Mouse (Mus musculus): ENCODE measurements around the gene Wdr26. TPM values are rescaled to one million over a fixed set of nuclear protein-coding genes. Genes with fewer than 3 reads are reported as not detected.
A peak's percentile ranks its signal among the peaks of the same experiment; 100 is the strongest.

Gene Wdr26
- polyA plus RNA-seq, 1 experiment: 167 TPM

DNA sequence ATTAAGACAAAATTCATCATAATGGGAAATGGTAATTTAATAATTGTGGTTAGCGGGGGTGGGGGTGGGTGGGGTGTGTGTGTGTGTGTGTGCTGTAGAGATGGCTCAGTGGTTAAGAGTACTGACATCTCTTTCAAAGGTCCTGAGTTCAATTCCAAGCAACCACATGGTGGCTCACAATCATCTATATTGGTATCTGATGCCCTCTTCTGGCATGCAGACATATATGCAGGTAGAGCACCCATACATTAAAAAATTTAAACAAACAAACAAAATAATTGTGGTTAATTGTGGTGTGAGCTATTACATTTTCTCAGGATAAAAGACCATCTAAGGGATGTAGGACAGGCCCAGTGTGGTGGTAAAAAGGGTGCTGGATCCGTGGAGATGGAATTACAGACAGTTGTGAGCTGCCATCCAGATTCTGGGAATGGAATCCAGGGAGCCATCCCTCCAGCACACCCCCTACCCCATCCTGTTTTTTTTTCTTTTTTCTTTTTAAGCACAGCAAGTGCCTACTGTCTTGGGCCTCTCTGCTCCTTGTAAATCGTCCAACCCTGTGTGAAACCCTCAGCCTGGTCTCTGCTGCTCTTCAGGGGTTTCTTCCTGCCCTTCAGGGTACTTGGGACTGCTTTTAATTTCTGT lies 62.3 kb downstream of the Wdr26 start:
- Histone ChIP-seq H3K27ac (ENCODE audit: insufficient read depth, low read length) (no peak overlapping the region), H3K36me3 (ENCODE audit: control insufficient read depth, insufficient read depth, low read length, poor library complexity, severe bottlenecking) (no peaks in the 10 kb centered on the region; the same call in 1 of the 2 replicates), H3K4me1 (ENCODE audit: control insufficient read depth, insufficient read depth, low read length) (no peaks in the 10 kb centered on the region), H3K27me3 (ENCODE audit: control insufficient read depth, insufficient read depth, low read length, poor library complexity, severe bottlenecking) (no peaks in the 10 kb centered on the region), H3K9me3 (replicated peaks; ENCODE audit: control insufficient read depth, insufficient read depth, low read length, poor library complexity, severe bottlenecking) (no peaks in the 10 kb centered on the region), H3K9ac (ENCODE audit: low read depth, poor library complexity, severe bottlenecking) (no peak overlapping the region), H3K4me3 (ENCODE audit: low read depth, low read length) (no peak overlapping the region)
- TF ChIP-seq CTCF (IDR thresholded peaks at IDR 0.05; ENCODE audit: low read depth, low read length) (no peak), EP300 (IDR thresholded peaks at IDR 0.05; ENCODE audit: insufficient read depth, low read depth, low read length) (no peak), POLR2A (IDR thresholded peaks at IDR 0.05; ENCODE audit: insufficient read depth, low read length) (no peak)

DNA sequence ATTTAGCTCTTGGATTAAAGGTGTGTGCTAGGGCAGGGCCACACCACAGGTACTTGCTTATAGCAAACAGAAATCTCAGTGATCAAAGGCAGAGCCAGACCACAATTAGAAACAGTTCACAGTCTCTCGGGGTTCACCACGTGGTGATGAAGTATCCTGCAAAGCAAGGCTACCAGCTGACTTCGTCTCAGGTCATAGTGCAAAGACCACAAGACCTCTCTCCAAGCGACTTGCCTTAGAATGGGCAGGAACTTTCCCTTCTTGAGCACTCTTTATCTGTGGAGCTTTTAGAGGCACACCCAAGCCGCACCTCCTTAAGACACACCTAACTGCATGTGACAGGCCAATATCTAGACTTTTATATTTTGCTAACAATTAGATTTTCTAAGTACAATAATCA lies 63.3 kb downstream of the Wdr26 start:
- no peak for TF ChIP-seq EP300 (IDR thresholded peaks at IDR 0.05; ENCODE audit: insufficient read depth, low read depth, low read length)
- TF ChIP-seq CTCF (IDR thresholded peaks at IDR 0.05; ENCODE audit: low read depth, low read length): no peak
- TF ChIP-seq POLR2A (IDR thresholded peaks at IDR 0.05; ENCODE audit: insufficient read depth, low read length): no peak
- Histone ChIP-seq H3K4me1 (ENCODE audit: control insufficient read depth, insufficient read depth, low read length) (no peaks in the 10 kb centered on the region), H3K27ac (ENCODE audit: insufficient read depth, low read length) (peak overlapping the region; percentile 82), H3K4me3 (ENCODE audit: low read depth, low read length) (no peak overlapping the region), H3K9me3 (replicated peaks; ENCODE audit: control insufficient read depth, insufficient read depth, low read length, poor library complexity, severe bottlenecking) (no peaks in the 10 kb centered on the region), H3K27me3 (ENCODE audit: control insufficient read depth, insufficient read depth, low read length, poor library complexity, severe bottlenecking) (no peaks in the 10 kb centered on the region), H3K36me3 (ENCODE audit: control insufficient read depth, insufficient read depth, low read length, poor library complexity, severe bottlenecking) (no peaks in the 10 kb centered on the region), H3K9ac (ENCODE audit: low read depth, poor library complexity, severe bottlenecking) (peak overlapping the region; percentile 48; the same call in 1 of the 2 replicates)

GRCm38 (mm10) chr1:181146187-181146586 lies 65.6 kb downstream of the Wdr26 start:
- H3K9me3 ChIP-seq (replicated peaks; ENCODE audit: control insufficient read depth, insufficient read depth, low read length, poor library complexity, severe bottlenecking): no peaks in the 10 kb centered on the region
- no peaks in the 10 kb centered on the region for H3K4me1 ChIP-seq (ENCODE audit: control insufficient read depth, insufficient read depth, low read length)
- TF ChIP-seq POLR2A (IDR thresholded peaks at IDR 0.05; ENCODE audit: insufficient read depth, low read length): no peak
- TF ChIP-seq EP300 (IDR thresholded peaks at IDR 0.05; ENCODE audit: insufficient read depth, low read depth, low read length): no peak
- no peak for TF ChIP-seq CTCF (IDR thresholded peaks at IDR 0.05; ENCODE audit: low read depth, low read length)
- H3K36me3 ChIP-seq (ENCODE audit: control insufficient read depth, insufficient read depth, low read length, poor library complexity, severe bottlenecking): peaks cover 6% of the 10 kb centered on the region
- H3K4me3 ChIP-seq (ENCODE audit: low read depth, low read length): no peak overlapping the region
- no peak overlapping the region for H3K27ac ChIP-seq (ENCODE audit: insufficient read depth, low read length)
- H3K9ac ChIP-seq (ENCODE audit: low read depth, poor library complexity, severe bottlenecking): no peak overlapping the region
- no peaks in the 10 kb centered on the region for H3K27me3 ChIP-seq (ENCODE audit: control insufficient read depth, insufficient read depth, low read length, poor library complexity, severe bottlenecking)

- Histone ChIP-seq H3K9ac (ENCODE audit: low read depth, poor library complexity, severe bottlenecking) (peak overlapping the region; percentile 77), H3K27ac (ENCODE audit: insufficient read depth, low read length) (peak overlapping the region; percentile 88), H3K4me3 (ENCODE audit: low read depth, low read length) (peak overlapping the region; percentile 65), H3K9me3 (replicated peaks; ENCODE audit: control insufficient read depth, insufficient read depth, low read length, poor library complexity, severe bottlenecking) (no peaks in the 10 kb centered on the region), H3K4me1 (ENCODE audit: control insufficient read depth, insufficient read depth, low read length) (no peaks in the 10 kb centered on the region), H3K27me3 (ENCODE audit: control insufficient read depth, insufficient read depth, low read length, poor library complexity, severe bottlenecking) (no peaks in the 10 kb centered on the region), H3K36me3 (ENCODE audit: control insufficient read depth, insufficient read depth, low read length, poor library complexity, severe bottlenecking) (peaks cover 16% of the 10 kb centered on the region)
- TF ChIP-seq POLR2A (IDR thresholded peaks at IDR 0.05; ENCODE audit: insufficient read depth, low read length): no peak
- TF ChIP-seq EP300 (IDR thresholded peaks at IDR 0.05; ENCODE audit: insufficient read depth, low read depth, low read length): no peak
- no peak for TF ChIP-seq CTCF (IDR thresholded peaks at IDR 0.05; ENCODE audit: low read depth, low read length)
Observed at GRCm38 (mm10) chr1:181144966-181145365, 66.8 kb downstream of the Wdr26 start.

DNA sequence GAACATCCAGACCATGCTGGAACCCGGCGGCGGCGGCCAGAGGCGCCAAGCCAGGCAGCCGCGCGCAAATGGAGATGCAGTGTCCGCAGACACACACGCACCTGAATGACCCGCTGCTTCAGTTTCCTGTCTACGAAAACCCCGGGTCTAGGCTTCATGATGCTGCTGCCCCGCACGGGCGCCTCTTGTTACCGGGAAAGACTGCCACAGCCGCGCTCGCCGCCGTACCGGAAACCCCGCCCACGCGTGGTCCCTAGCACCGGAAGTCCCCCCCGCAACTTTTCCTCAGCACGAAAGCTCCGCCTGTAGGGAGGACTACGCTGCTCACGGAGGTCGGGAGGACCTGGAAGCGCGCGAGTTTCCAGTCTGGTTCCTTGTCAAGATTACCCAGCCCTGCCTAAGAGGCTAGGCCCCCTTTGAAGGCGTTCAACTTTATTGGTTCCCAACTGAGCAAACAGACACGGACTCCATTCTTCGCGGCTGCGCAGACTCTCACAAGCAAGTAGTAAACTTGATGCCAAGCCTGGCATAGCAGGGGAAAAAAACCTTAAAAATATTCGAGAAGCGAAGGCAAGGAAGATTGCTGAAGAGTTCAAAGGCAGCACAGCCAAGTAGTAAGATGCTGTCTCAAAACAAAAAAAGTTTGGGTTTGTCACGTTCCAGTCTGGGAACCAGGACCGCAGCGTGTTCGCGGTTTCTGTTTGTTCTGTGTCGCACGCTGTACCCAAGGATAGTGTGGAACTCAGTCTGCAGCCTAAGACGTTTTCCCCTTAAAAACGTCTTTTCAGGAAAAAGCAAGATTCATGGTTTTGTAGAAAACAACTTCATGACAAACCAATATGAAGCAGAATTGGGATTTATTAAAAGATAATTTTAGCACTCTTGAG lies 67.6 kb downstream of the Wdr26 start, which contains the start of the genes Nvl and Cnih4:
Gene Nvl (minus strand): TSS at position 255 of the 887 bp plus-strand sequence.
Gene Cnih4 (plus strand): TSS at position 744 of the 887 bp plus-strand sequence.
- TF ChIP-seq CTCF (IDR thresholded peaks at IDR 0.05; ENCODE audit: low read depth, low read length) (no peak), POLR2A (IDR thresholded peaks at IDR 0.05; ENCODE audit: insufficient read depth, low read length) (peak; percentile 21), EP300 (IDR thresholded peaks at IDR 0.05; ENCODE audit: insufficient read depth, low read depth, low read length) (peak; percentile 67; the same call in 1 of the 2 replicates)
- H3K27ac ChIP-seq (ENCODE audit: insufficient read depth, low read length): peak within 1 kb of the TSS; percentile 88
- peaks cover 19% of the 10 kb centered on the region for H3K36me3 ChIP-seq (ENCODE audit: control insufficient read depth, insufficient read depth, low read length, poor library complexity, severe bottlenecking)
- no peaks in the 10 kb centered on the region for H3K27me3 ChIP-seq (ENCODE audit: control insufficient read depth, insufficient read depth, low read length, poor library complexity, severe bottlenecking)
- no peaks in the 10 kb centered on the region for H3K4me1 ChIP-seq (ENCODE audit: control insufficient read depth, insufficient read depth, low read length)
- peak within 1 kb of the TSS; percentile 94 for H3K4me3 ChIP-seq (ENCODE audit: low read depth, low read length)
- H3K9ac ChIP-seq (ENCODE audit: low read depth, poor library complexity, severe bottlenecking): peak within 1 kb of the TSS; percentile 82
- H3K9me3 ChIP-seq (replicated peaks; ENCODE audit: control insufficient read depth, insufficient read depth, low read length, poor library complexity, severe bottlenecking): no peaks in the 10 kb centered on the region
